Comparison of ENCODE assay signal across 10 mouse cellular contexts in the genomic region with DNA sequence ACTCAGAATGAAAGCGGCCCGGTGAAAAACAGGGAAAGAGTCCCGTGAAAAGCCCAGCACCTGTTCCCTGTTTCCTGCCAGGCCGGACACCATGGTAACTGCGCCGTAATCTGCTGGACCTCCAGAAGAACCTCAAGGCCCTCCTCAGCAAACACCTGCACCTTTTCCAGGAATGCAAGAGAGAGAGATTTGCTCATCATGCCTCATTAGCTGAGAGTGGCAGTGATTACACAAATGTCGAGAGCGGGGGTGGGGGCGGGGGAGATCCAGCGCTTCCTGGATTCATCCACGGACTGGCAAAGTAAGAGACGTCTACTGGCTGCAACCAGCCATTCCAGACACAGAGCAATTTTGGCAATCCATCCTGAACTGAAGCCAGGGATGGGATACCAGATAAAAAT. TPM values are rescaled to one million over a fixed set of nuclear protein-coding genes. Genes with fewer than 3 reads are reported as not detected.
DNase-seq lines count a peak whose midpoint lies in the region; ATAC-seq and TF ChIP-seq lines count a peak whose summit lies in the region.
"Had no signal": no experiment of that assay in that cellular context is flagged by ENCODE, and none has a peak within 500 bp of the region (broad histone marks: within the 10 kb centered on the region; RNA-seq: fewer than 3 reads in every experiment).

No protein-coding gene starts in this region.

- no peak overlapping the region for H3K9ac ChIP-seq in lung, postnatal 0 days (replicated peaks; ENCODE audit: low read depth)
- no peak overlapping the region for H3K9ac ChIP-seq in intestine, embryonic 15.5 days
- H3K9ac ChIP-seq in stomach, embryonic 14.5 days (replicated peaks; ENCODE audit: low read depth, low read length), result no peak overlapping the region

- no peak for TF ChIP-seq POLR2A in cerebellum, adult 2 months (IDR thresholded peaks at IDR 0.05; ENCODE audit: borderline replicate concordance, insufficient read depth, low read length)

- WGBS in lung, postnatal 0 days, result 34% methylated on average over 12 of the region's 12 CpGs
- 7% methylated on average over 12 of the region's 12 CpGs for WGBS in cerebellum, adult 2 months
- 37% methylated on average over 12 of the region's 12 CpGs for WGBS in intestine, embryonic 15.5 days
- 41% methylated on average over 12 of the region's 12 CpGs for WGBS in stomach, embryonic 14.5 days

- DNase-seq in lung, postnatal 0 days (ENCODE audit: low spot score), result peak; percentile 46
- DNase-seq in lung, postnatal 36 days, result no peak
- peak; percentile 77 to 82 for DNase-seq in cerebellum, adult 2 months
- DNase-seq in testis, postnatal 10 days (ENCODE audit: low spot score), result no peak
- DNase-seq in gastrocnemius, postnatal 10 days, result no peak
- DNase-seq: gastrocnemius, postnatal 14 days had no signal

- no peak for TF ChIP-seq EP300 in lung, postnatal 0 days (IDR thresholded peaks at IDR 0.05)

- no peaks in the 10 kb centered on the region for H3K27me3 ChIP-seq in lung, postnatal 0 days (replicated peaks; ENCODE audit: insufficient read depth, low read length)
- H3K27me3 ChIP-seq in cerebellum, adult 2 months (ENCODE audit: control insufficient read depth, insufficient read depth, low read length), result no peaks in the 10 kb centered on the region
- no peaks in the 10 kb centered on the region for H3K27me3 ChIP-seq in intestine, embryonic 15.5 days (replicated peaks)
- no peaks in the 10 kb centered on the region for H3K27me3 ChIP-seq in stomach, embryonic 14.5 days (ENCODE audit: control insufficient read depth, insufficient read depth, low read length)

- H3K4me1 ChIP-seq in lung, postnatal 0 days (ENCODE audit: insufficient read depth, low read depth, low read length), result no peaks in the 10 kb centered on the region
- no peaks in the 10 kb centered on the region for H3K4me1 ChIP-seq in cerebellum, adult 2 months (ENCODE audit: control insufficient read depth, insufficient read depth, low read length)
- no peaks in the 10 kb centered on the region for H3K4me1 ChIP-seq in intestine, embryonic 15.5 days (replicated peaks)
- H3K4me1 ChIP-seq in stomach, embryonic 14.5 days (ENCODE audit: control insufficient read depth, insufficient read depth, low read length), result no peaks in the 10 kb centered on the region

- peak; percentile 76 for ATAC-seq in lung, postnatal 0 days
- peak; percentile 49; the same call in 1 of the 2 replicates for ATAC-seq in intestine, embryonic 15.5 days
- ATAC-seq in stomach, embryonic 14.5 days (ENCODE audit: insufficient number of reproducible peaks, insufficient read depth, low FRiP score, low read depth), result 0 out of 2 replicates have a peak, but pooled peaks have one; percentile 31

- H3K4me3 ChIP-seq in lung, postnatal 0 days (ENCODE audit: low read depth, low read length), result no peak overlapping the region
- peak overlapping the region; percentile 48 for H3K4me3 ChIP-seq in cerebellum, adult 2 months (replicated peaks; ENCODE audit: insufficient read depth, low read depth, low read length)
- H3K4me3 ChIP-seq in intestine, embryonic 15.5 days (replicated peaks), result no peak overlapping the region
- H3K4me3 ChIP-seq in stomach, embryonic 14.5 days (ENCODE audit: low read depth, low read length), result no peak overlapping the region
- H3K4me3 ChIP-seq: limb, embryonic 10.5 days had no signal

- TF ChIP-seq CTCF in lung, postnatal 0 days (IDR thresholded peaks at IDR 0.05), result no peak
- TF ChIP-seq CTCF in cerebellum, adult 2 months (IDR thresholded peaks at IDR 0.05; ENCODE audit: borderline replicate concordance, insufficient read depth, low read depth, low read length), result no peak

- no peaks in the 10 kb centered on the region for H3K9me3 ChIP-seq in lung, postnatal 0 days (ENCODE audit: low read length)
- H3K9me3 ChIP-seq in intestine, embryonic 15.5 days, result no peaks in the 10 kb centered on the region
- no peaks in the 10 kb centered on the region for H3K9me3 ChIP-seq in stomach, embryonic 14.5 days (ENCODE audit: control insufficient read depth, low read depth, low read length)
- H3K9me3 ChIP-seq: limb, embryonic 10.5 days had no signal

- no peaks in the 10 kb centered on the region for H3K36me3 ChIP-seq in lung, postnatal 0 days (ENCODE audit: insufficient read depth, low read length)
- no peaks in the 10 kb centered on the region for H3K36me3 ChIP-seq in intestine, embryonic 15.5 days
- H3K36me3 ChIP-seq in stomach, embryonic 14.5 days (ENCODE audit: control insufficient read depth, insufficient read depth, low read length), result no peaks in the 10 kb centered on the region
- H3K36me3 ChIP-seq: limb, embryonic 10.5 days had no signal

- no peak overlapping the region for H3K4me2 ChIP-seq in lung, postnatal 0 days (replicated peaks; ENCODE audit: low read depth, low read length)
- peak overlapping the region; percentile 41; the same call in 1 of the 2 replicates for H3K4me2 ChIP-seq in intestine, embryonic 15.5 days (replicated peaks)
- no peak overlapping the region for H3K4me2 ChIP-seq in stomach, embryonic 14.5 days (replicated peaks; ENCODE audit: low read depth, low read length)

- H3K27ac ChIP-seq in lung, postnatal 0 days (ENCODE audit: low read length), result no peak overlapping the region
- no peak overlapping the region for H3K27ac ChIP-seq in cerebellum, adult 2 months (ENCODE audit: insufficient read depth, low read length)
- H3K27ac ChIP-seq in intestine, embryonic 15.5 days, result no peak overlapping the region
- no peak overlapping the region for H3K27ac ChIP-seq in stomach, embryonic 14.5 days (ENCODE audit: low read length)
- H3K27ac ChIP-seq: limb, embryonic 10.5 days had no signal

RNA-seq across cellular contexts. Expression of a gene that starts 9.2 kb away (rescaled TPM):
- polyA plus RNA-seq in lung, postnatal 0 days (2015; fragmentation: Nextera tagmentation; extraction: Ambion mirVana), result 0.05 and 0.08 TPM in 2 replicates
- 6.7 and 6.9 TPM in 2 replicates for polyA plus RNA-seq in cerebellum, adult 2 months (2012; rRNA removed)
- polyA plus RNA-seq in intestine, embryonic 15.5 days (2015; fragmentation: Nextera tagmentation; extraction: Ambion mirVana), result not detected in 2 replicates
- not detected in 2 replicates for polyA plus RNA-seq in stomach, embryonic 14.5 days (2014; fragmentation: Nextera tagmentation; extraction: Ambion mirVana)
- not detected for total RNA-seq in gastrocnemius, postnatal 10 days (2021)
- total RNA-seq: common myeloid progenitor, adult 5-6 weeks; gastrocnemius, postnatal 14 days had no signal
- polyA plus RNA-seq: limb, embryonic 10.5 days had no signal

Comparison
In these comparisons a context has a peak if more than half of its experiments do, and no peak if none do; other contexts are left out.
1. DNase-seq: peak in lung, postnatal 0 days (single experiment) and cerebellum, adult 2 months (2 of 2); none in lung, postnatal 36 days (single experiment), testis, postnatal 10 days (single experiment) and gastrocnemius, postnatal 10 days (single experiment).
2. Peak in every context shown above with its lines, with median percentiles within 50 percentile points of each other: ATAC-seq.